Mouse (Mus musculus) bone marrow, adult 2 months (tissue): ENCODE data around the gene Gm28557.
"Not testable (repeated sequence)": the region's sequence is repeated elsewhere in the genome, so short reads cannot be mapped to it uniquely, and the experiment has no call there.

Experiments used
- CTCF ChIP-seq: fragments of 200-500 bp; IDR thresholded peaks from 2 replicates; pipeline ENCODE4 v1.5.1; 2011; ENCODE audit warnings: low read length, control low read depth; ENCODE audit not compliant: control insufficient read depth, insufficient read depth
- POLR2A ChIP-seq: fragments of 200-500 bp; IDR thresholded peaks from 2 replicates; pipeline ENCODE4 v1.6.1; 2011; ENCODE audit warnings: low read depth, mild to moderate bottlenecking, control low read depth, low read length, borderline replicate concordance; ENCODE audit not compliant: control insufficient read depth

- TF ChIP-seq CTCF, POLR2A: not testable (repeated sequence)
Measured at GRCm38 (mm10) chr13:67116163-67116562, 7.8 kb upstream of the Gm28557 start, which contains the start of gene Rslcan18.
